Mouse (Mus musculus) ES-E14 (cell line): ENCODE measurements around the gene Lancl3.

Source experiments
- MAFK ChIP-seq: IDR thresholded peaks from 2 replicates; pipeline ENCODE4 v1.6.1; 2014; ENCODE audit warnings: mild to moderate bottlenecking, low read depth, low read length, inconsistent platforms; ENCODE audit not compliant: insufficient read depth
- ZNF384 ChIP-seq: IDR thresholded peaks from 2 replicates; pipeline ENCODE4 v1.6.1; 2012; ENCODE audit warnings: low read depth, low read length, inconsistent platforms

- TF ChIP-seq MAFK (no peak), ZNF384 (no peak)
Observed at GRCm38 (mm10) chrX:9201954-9202353, 2.3 kb downstream of the Lancl3 start.
